Mouse (Mus musculus): ENCODE measurements at regions not wholly inside any gene's neighbourhood (a gene's known extent, or its start where the extent isn't known, plus 50 kb on each side); places are given as distances from the start of the nearest gene placed in this dataset.

DNA sequence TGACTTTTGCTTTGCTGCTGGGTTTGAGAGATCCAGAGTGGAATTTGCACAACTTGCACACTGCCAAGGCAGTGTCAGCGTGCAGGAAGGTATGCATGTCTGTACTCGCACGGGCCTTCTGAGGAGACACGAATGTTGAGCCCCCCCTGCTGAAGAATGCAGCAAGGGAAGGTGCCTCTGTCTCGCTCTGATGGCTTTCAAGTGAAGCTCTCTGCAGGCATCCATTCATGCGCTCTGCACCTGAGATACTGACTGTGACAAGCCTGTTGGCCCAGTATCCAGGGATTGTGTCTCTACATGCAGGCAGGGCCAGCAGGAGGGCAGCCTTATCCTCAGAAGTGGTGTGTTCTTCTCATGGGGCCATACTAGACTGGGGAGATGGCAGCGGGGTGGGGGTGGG lies 105.0 kb downstream of the Zfp36l1 start:
- TF ChIP-seq CTCF (IDR thresholded peaks at IDR 0.05; ENCODE audit: low read depth, low read length) (no peak), POLR2A (IDR thresholded peaks at IDR 0.05; ENCODE audit: extremely low read depth, insufficient read depth, low read length) (no peak)
